Mouse (Mus musculus) hindbrain, embryonic 11.5 days (tissue): Measurements from ENCODE around the gene Pald1. TPM values are rescaled to one million over a fixed set of nuclear protein-coding genes. Genes with fewer than 3 reads are reported as not detected.

ENCODE experiments used
- ATAC-seq: fragments of 200-750 bp; cut with Nextera tagmentation; 2 replicates; pipeline ENCODE4 v1.8.0; 2017; ENCODE audit warnings: mild to moderate bottlenecking, moderate TSS enrichment, moderate library complexity; ENCODE audit not compliant: low FRiP score
- DNase-seq: peaks from one replicate; pipeline ENCODE4 v3.0.0-alpha.2; 2015; ENCODE audit warnings: low spot score
- H3K27ac ChIP-seq: fragments of 300-500 bp; sonication (generic); 2 replicates; pipeline ENCODE4 v1.5.1; 2014; ENCODE audit warnings: mild to moderate bottlenecking, low read depth, low read length
- H3K27me3 ChIP-seq: fragments of 300-500 bp; sonication (generic); 2 replicates; pipeline ENCODE4 v1.6.1; 2014; ENCODE audit warnings: mild to moderate bottlenecking, low read length, moderate library complexity, mixed read lengths; ENCODE audit not compliant: control insufficient read depth, insufficient read depth
- H3K36me3 ChIP-seq: fragments of 300-500 bp; sonication (generic); 2 replicates; pipeline ENCODE4 v1.6.1; 2014; ENCODE audit warnings: mild to moderate bottlenecking, low read length, moderate library complexity, mixed read lengths; ENCODE audit not compliant: control insufficient read depth, insufficient read depth
- H3K4me1 ChIP-seq: fragments of 300-500 bp; sonication (generic); replicated peaks from 2 replicates; pipeline ENCODE4 v1.6.1; 2014; ENCODE audit warnings: low read length, mixed read lengths; ENCODE audit not compliant: control insufficient read depth, insufficient read depth
- H3K4me2 ChIP-seq: fragments of 300-500 bp; sonication (generic); replicated peaks from 2 replicates; pipeline ENCODE4 v1.6.1; 2014; ENCODE audit warnings: mild to moderate bottlenecking, low read depth, low read length
- H3K4me3 ChIP-seq: fragments of 300-500 bp; sonication (generic); 2 replicates; pipeline ENCODE4 v1.5.1; 2014; ENCODE audit warnings: low read depth, low read length
- H3K9ac ChIP-seq: fragments of 300-500 bp; sonication (generic); 2 replicates; pipeline ENCODE4 v1.6.1; 2014; ENCODE audit warnings: low read depth, low read length
- H3K9me3 ChIP-seq: fragments of 300-500 bp; sonication (generic); 2 replicates; pipeline ENCODE4 v1.6.1; 2016; ENCODE audit warnings: low read length; ENCODE audit not compliant: control insufficient read depth
- WGBS: fragments of 180-500 bp; shearing (Covaris S2); extraction: QIAGEN DNeasy Blood & Tissue Kit; methylation state at CpG from one replicate; pipeline ENCODE4 v1.1.7; 2014; 5-methylcytosine and 5-hydroxymethylcytosine counted together
- polyA plus RNA-seq: library from polyadenylated mRNA; unstranded; fragments of >200 nt; fragmentation: Nextera tagmentation; extraction: Ambion mirVana; gene quantifications from 2 replicates; pipeline ENCODE4 v1.2.1, GENCODE M21; 2014

Pald1 gene
- polyA plus RNA-seq, 1 experiment from 2014 or later: 13.6 TPM

DNA sequence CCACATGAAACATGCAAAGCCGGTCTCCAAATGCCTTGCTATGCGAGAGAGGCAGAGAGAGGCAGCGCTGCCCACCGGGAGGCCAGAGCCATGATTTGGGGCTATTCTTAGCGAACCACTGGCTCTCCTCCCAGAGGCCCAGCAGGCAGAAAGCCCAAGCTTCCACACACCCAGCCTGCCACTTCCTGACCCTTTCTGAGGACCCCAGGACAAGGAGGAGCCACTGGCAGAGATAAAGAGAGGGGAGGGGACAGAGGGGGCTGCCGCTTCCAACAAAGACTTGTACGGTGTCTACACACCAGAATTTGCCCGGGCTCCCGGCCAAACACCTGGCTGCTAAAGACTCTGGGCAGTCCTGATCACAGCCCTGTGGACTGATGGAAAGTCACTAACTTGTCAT is 3.1 kb downstream of the Pald1 start:
- 9% methylated on average over 9 of the region's 9 CpGs for WGBS
- H3K9ac ChIP-seq: no peak overlapping the region

DNA sequence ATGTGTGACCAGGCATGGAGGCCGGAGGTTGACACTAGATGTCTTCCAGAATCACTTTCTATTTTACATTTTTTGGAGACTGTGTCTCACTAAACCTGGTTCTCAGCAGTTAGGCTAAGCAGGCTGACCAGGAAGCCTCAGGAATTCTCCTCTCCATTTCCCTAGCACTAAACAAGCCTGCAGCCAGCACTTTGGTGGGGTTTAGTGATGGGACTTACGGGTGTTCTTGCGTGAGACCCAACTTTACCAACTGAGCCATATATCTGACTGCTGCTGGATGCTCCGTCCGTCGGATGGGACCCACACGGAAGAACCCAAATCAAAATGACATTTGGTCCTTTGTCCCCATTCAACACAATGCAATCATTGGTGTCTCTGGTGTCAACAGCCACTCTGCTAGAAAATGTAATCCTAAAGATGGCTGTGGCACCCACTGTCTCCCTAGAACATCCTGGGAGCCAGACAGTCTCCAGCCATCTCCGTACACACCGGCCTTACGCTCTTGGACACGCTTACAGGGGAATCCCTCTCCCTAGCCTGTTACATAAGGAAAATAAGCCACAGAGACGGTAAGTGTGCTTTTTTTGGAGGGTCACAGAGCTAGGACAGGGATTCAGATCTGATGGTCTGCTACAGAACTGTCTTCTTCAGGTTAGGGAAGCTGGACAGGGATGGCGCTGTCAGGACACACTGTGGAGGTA is 3.8 kb downstream of the Pald1 start:
- H3K4me1 ChIP-seq: peaks cover 4% of the 10 kb centered on the region; the same call in 1 of the 2 replicates
- DNase-seq: no peak
- 89% methylated on average over 13 of the region's 13 CpGs for WGBS
- no peak overlapping the region for H3K4me3 ChIP-seq
- H3K9me3 ChIP-seq: no peaks in the 10 kb centered on the region
- H3K36me3 ChIP-seq: no peaks in the 10 kb centered on the region
- H3K4me2 ChIP-seq: no peak overlapping the region
- H3K27ac ChIP-seq: no peak overlapping the region
- ATAC-seq: no peak
- H3K9ac ChIP-seq: no peak overlapping the region
- 0 out of 2 replicates have a peak, but pooled peaks cover 2% of the 10 kb centered on the region for H3K27me3 ChIP-seq

More for the DNA sequence above, 3.1 kb downstream of the Pald1 start:
- no peak overlapping the region for H3K4me3 ChIP-seq
- peaks cover 2% of the 10 kb centered on the region; the same call in 1 of the 2 replicates for H3K27me3 ChIP-seq
- H3K4me1 ChIP-seq: peaks cover 4% of the 10 kb centered on the region; the same call in 1 of the 2 replicates
- H3K36me3 ChIP-seq: no peaks in the 10 kb centered on the region
- DNase-seq (no peak), ATAC-seq (no peak)
- no peaks in the 10 kb centered on the region for H3K9me3 ChIP-seq
- H3K4me2 ChIP-seq: no peak overlapping the region
- no peak overlapping the region for H3K27ac ChIP-seq

DNA sequence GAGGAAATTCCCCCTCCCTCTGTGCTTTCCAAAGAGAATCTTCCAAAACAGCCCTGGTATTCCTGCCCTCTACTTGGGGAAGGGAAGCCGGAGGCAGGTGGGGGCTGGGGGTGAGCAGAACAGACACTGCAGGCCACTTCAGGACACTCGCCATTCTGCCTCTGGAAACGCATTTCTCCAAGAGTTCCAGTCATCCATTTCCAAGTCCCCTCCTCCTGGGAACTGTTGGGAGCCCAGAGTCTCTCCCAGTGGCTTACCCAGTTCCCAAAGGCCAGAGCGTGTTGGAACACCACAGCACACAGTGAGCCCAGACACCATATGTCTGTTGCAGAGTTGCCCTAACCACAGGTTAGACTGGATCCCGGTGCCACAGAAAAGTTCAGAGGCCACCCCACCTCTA is 4.6 kb downstream of the Pald1 start:
- no peak overlapping the region for H3K9ac ChIP-seq
- WGBS: 88% methylated on average over 5 of the region's 5 CpGs
- ATAC-seq: no peak
- H3K27ac ChIP-seq: no peak overlapping the region
- no peak for DNase-seq
- no peak overlapping the region for H3K4me3 ChIP-seq
- no peaks in the 10 kb centered on the region for H3K9me3 ChIP-seq
- no peak overlapping the region for H3K4me2 ChIP-seq
- H3K4me1 ChIP-seq: peaks cover 4% of the 10 kb centered on the region; the same call in 1 of the 2 replicates
- 0 out of 2 replicates have a peak, but pooled peaks cover 2% of the 10 kb centered on the region for H3K27me3 ChIP-seq
- no peaks in the 10 kb centered on the region for H3K36me3 ChIP-seq

DNA sequence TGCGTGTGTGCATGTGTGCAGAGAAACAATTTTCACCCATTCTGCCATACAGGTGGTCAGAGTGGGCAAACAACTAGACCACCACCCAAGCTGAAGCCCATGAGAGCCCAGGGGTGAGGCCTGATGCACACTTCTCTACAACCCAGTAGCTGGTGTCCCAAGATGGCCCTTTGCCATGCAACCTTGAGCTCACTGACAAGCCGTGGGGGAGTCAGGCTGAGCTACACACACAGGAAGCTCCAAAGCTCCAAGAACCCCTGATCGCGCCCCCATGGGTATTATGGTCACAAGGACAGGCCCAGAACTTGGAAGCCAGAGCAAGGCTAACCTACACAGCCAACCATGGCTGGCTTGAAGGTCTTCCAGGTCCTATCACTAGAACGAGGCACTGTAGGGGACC is 5.3 kb downstream of the Pald1 start:
- DNase-seq (no peak), ATAC-seq (no peak)
- 0 out of 2 replicates have a peak, but pooled peaks cover 2% of the 10 kb centered on the region for H3K27me3 ChIP-seq
- no peak overlapping the region for H3K4me3 ChIP-seq
- no peak overlapping the region for H3K9ac ChIP-seq
- H3K4me2 ChIP-seq: no peak overlapping the region
- no peaks in the 10 kb centered on the region for H3K36me3 ChIP-seq
- H3K9me3 ChIP-seq: no peaks in the 10 kb centered on the region
- H3K4me1 ChIP-seq: peaks cover 4% of the 10 kb centered on the region; the same call in 1 of the 2 replicates
- WGBS: 98% methylated on average over 5 of the region's 5 CpGs
- H3K27ac ChIP-seq: no peak overlapping the region

DNA sequence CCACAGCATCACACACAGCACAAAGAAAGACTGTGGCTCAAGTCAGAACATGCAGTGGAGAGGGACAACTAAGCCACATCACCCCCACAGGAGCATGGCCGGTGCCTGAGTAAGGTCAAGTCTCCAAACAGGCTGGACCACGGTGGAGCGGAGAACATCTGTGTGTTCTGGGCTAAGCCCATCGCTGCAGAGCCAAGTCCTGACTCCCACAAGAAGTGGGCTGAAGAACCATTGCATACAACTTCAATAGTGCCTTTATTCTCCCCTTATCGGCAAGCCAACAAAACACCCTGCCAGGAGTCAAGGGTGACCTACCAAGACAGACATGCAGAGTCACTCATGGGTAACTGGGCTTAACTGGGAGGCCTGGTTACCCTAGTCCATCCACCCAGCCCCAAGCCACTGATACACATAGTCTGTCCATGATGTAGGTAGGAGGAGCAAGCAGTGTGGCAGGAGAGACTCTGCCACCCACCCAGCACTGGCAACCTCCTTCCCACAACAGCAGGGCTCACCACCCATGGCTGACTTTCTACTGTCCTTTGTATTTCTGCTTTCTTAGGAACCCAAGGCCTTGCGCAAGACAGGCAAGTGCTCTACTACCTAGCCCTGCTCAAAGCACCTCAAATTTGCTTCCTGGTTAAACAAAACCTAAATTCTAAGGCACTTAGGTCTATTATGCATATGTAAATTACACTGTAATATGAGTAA is 8.4 kb downstream of the Pald1 start:
- ATAC-seq: no peak
- Histone ChIP-seq H3K4me1 (no peaks in the 10 kb centered on the region), H3K9me3 (no peaks in the 10 kb centered on the region), H3K9ac (no peak overlapping the region), H3K36me3 (no peaks in the 10 kb centered on the region), H3K4me2 (no peak overlapping the region), H3K4me3 (no peak overlapping the region), H3K27ac (no peak overlapping the region), H3K27me3 (no peaks in the 10 kb centered on the region)
- 70% methylated on average over 6 of the region's 6 CpGs for WGBS
- DNase-seq: no peak

DNA sequence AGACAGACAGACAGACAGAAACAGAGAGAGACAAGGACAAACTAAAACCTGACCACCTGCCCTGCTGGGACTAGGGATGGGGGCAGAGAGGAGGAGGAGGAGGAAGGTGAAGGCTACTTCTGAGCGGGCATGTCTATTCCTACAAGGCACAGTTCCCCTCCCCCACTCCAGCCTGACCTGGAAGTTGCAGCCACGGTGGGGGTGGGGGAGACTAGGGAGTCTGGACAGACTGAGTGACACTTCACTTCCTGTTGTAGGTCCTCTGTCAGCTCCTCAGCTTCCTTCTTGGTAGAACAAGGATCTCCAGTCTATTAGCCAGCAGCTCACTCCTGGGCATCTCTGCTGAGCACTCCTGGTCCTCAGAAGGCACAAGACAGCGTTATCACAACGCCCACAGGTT is 9.3 kb downstream of the Pald1 start:
- Histone ChIP-seq H3K4me1 (no peaks in the 10 kb centered on the region), H3K27ac (no peak overlapping the region), H3K9ac (no peak overlapping the region), H3K36me3 (no peaks in the 10 kb centered on the region), H3K27me3 (no peaks in the 10 kb centered on the region), H3K9me3 (no peaks in the 10 kb centered on the region), H3K4me2 (no peak overlapping the region), H3K4me3 (no peak overlapping the region)
- DNase-seq: no peak
- no peak for ATAC-seq
- WGBS: 53% methylated on average over 4 of the region's 4 CpGs

GRCm38 (mm10) chr10:61372585-61372923 is 10.8 kb downstream of the Pald1 start:
- H3K4me3 ChIP-seq: no peak overlapping the region
- H3K27me3 ChIP-seq: no peaks in the 10 kb centered on the region
- no peaks in the 10 kb centered on the region for H3K36me3 ChIP-seq
- H3K27ac ChIP-seq: no peak overlapping the region
- no peaks in the 10 kb centered on the region for H3K4me1 ChIP-seq
- ATAC-seq (no peak), DNase-seq (no peak)
- 74% methylated on average over 4 of the region's 4 CpGs for WGBS
- H3K4me2 ChIP-seq: no peak overlapping the region
- H3K9ac ChIP-seq: no peak overlapping the region
- no peaks in the 10 kb centered on the region for H3K9me3 ChIP-seq

- Histone ChIP-seq H3K27ac (no peak overlapping the region), H3K4me2 (no peak overlapping the region), H3K4me3 (no peak overlapping the region), H3K4me1 (no peaks in the 10 kb centered on the region), H3K9me3 (no peaks in the 10 kb centered on the region), H3K36me3 (no peaks in the 10 kb centered on the region), H3K27me3 (no peaks in the 10 kb centered on the region), H3K9ac (no peak overlapping the region)
- DNase-seq: no peak
- 82% methylated on average over 9 of the region's 9 CpGs for WGBS
- no peak for ATAC-seq
Measured at GRCm38 (mm10) chr10:61371884-61372584, 11.3 kb downstream of the Pald1 start.
